Mouse (Mus musculus) lung, postnatal 4 days (tissue): ENCODE measurements at regions not wholly inside any gene's neighbourhood (a gene's known extent, or its start where the extent isn't known, plus 50 kb on each side); places are given as distances from the start of the nearest gene placed in this dataset.

Experiments
- DNase-seq, 2 experiments: peaks; one replicate each; pipeline ENCODE4 v3.0.0; 2021

- no peak for DNase-seq
Measured at GRCm38 (mm10) chr19:54783729-54784128, 343.3 kb downstream of the Gpam start.

GRCm38 (mm10) chr19:54757761-54758160 lies 369.3 kb downstream of the Gpam start:
- no peak for DNase-seq

- no peak for DNase-seq
Measured at GRCm38 (mm10) chr19:54756681-54757257, 370.3 kb downstream of the Gpam start.

- no peak for DNase-seq
Measured at GRCm38 (mm10) chr19:54755451-54755850, 371.6 kb downstream of the Gpam start.

- no peak for DNase-seq
Measured at GRCm38 (mm10) chr19:54733938-54734337, 393.1 kb downstream of the Gpam start.

- DNase-seq: peak; percentile 22 to 61
Measured at GRCm38 (mm10) chr19:54731749-54732148, 395.3 kb downstream of the Gpam start.

- DNase-seq: no peak
Measured at GRCm38 (mm10) chr19:54731315-54731714, 395.7 kb downstream of the Gpam start.

GRCm38 (mm10) chr19:54730801-54731200 lies 396.2 kb downstream of the Gpam start:
- no peak for DNase-seq

- DNase-seq: no peak
Measured at GRCm38 (mm10) chr19:54730296-54730695, 396.7 kb downstream of the Gpam start.

- no peak for DNase-seq
Measured at GRCm38 (mm10) chr19:54722091-54722490, 404.9 kb downstream of the Gpam start.

GRCm38 (mm10) chr19:54697411-54697810 lies 429.6 kb downstream of the Gpam start:
- no peak for DNase-seq

GRCm38 (mm10) chr19:54693714-54694113 lies 433.3 kb downstream of the Gpam start:
- no peak for DNase-seq

GRCm38 (mm10) chr19:54693094-54693493 lies 433.9 kb downstream of the Gpam start:
- no peak for DNase-seq

GRCm38 (mm10) chr19:54691861-54692260 lies 435.2 kb downstream of the Gpam start:
- DNase-seq: no peak

- no peak for DNase-seq
Measured at GRCm38 (mm10) chr19:54688630-54689029, 438.4 kb downstream of the Gpam start.

- no peak for DNase-seq
Measured at GRCm38 (mm10) chr19:54685147-54685546, 441.9 kb downstream of the Gpam start.
